Mouse (Mus musculus) ES-CJ7 (cell line): ENCODE measurements around the gene Ube2h.
"Not testable (repeated sequence)": the region's sequence is repeated elsewhere in the genome, so short reads cannot be mapped to it uniquely, and the experiment has no call there.

ENCODE experiments used
- DNase-seq: peaks from one replicate; pipeline ENCODE4 v3.0.0; 2011; ENCODE audit warnings: low read depth, low spot score

The Ube2h gene

DNA sequence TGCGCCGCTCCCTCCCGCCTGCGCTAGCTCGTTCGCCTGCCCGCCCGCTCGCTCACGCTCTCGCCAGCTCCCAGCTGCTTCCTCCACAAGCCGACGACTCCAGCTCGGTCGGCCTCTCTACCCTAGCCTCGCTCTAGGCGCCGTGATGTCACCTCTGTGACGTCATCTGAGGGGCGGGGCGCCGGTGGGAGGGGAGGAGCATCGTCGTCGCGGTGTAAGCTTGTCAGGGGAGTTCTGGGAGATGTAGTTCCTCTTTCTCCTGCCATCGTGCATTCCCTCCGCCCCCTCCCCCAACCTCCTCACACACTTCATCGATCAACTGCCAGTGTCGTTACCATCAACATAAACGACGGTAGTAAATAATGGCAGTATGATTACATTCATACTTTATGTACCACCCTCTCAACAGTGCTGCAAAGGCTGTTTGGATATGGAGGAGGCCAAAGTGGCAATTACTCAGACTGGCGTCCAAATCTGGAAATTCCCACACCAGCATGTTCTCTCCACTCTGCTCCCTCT is at the start of gene Ube2h:
Gene Ube2h (minus strand): TSS at position 141 of the 519 bp plus-strand sequence.
- peak; percentile 98 for DNase-seq

DNA sequence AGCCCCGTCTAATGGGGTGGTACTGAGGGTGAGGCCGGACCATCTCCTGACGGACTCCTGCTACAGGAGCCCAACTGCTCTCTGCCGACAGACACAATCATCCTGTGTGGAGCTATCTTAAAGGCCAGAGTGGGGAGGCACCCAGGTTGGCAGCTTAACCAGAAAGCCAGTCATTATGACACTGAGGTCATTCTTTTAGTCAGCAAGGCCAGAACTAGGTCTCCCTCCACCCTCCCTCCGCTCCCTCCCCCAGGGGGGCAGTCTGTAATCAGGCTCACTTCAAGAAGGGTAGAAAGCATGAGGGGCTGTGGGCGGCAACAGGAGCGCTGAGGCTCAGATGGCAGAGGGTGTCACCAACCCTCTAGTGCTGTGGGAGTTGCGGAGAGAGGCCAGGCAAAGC is 49.3 kb upstream of the Ube2h start:
- no peak for DNase-seq

GRCm38 (mm10) chr6:30352762-30353161 is 48.4 kb upstream of the Ube2h start:
- DNase-seq, result no peak

- no peak for DNase-seq
Measured at GRCm38 (mm10) chr6:30351290-30351689, 47.0 kb upstream of the Ube2h start.

DNA sequence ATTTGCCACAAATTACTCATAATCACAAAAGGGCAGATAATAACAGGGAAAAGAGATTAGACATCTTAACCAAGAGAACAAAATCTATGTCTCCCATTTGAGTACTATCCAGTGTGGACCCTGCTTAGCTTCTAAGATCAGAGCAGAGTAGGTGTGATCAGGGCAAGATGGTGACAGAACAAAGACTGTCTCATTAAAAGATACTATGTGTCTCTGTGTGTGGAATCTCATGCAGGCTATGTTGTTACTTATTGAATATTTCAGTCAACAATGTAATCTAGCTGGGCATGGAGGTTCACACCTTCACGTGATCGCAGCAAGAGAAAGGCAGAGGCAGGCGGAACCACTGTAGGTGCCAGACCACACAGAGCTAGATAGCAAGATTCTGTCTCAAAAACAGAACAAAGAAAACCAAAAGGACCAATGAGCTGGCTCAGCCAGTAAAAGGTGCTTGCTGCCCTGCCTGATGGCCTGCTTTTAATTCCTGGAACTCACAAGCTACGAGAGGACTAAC is 43.0 kb upstream of the Ube2h start:
- no peak for DNase-seq

- no peak for DNase-seq
Measured at GRCm38 (mm10) chr6:30346737-30347136, 42.4 kb upstream of the Ube2h start.

DNA sequence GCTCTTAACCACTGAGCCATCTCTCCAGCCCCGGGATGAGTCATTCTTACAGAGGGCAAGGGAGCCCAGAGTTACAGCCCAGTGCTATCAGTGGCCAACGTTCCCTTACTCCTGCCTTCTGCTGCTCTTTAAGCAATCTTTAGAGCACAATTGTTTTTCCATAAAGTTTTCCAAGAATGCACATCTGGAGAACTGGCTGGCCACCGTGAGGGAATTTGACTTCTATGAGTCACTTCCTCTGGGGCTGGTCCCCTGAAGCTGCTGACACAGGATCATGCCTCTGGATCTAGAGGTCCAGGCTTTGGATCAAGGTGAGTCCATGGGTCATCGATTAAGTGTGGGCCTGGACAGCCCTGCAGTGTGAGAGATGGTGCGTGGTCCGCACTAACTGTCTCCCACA is 39.7 kb upstream of the Ube2h start:
- no peak for DNase-seq

- no peak for DNase-seq
Measured at GRCm38 (mm10) chr6:30340231-30340873, 36.0 kb upstream of the Ube2h start.

DNA sequence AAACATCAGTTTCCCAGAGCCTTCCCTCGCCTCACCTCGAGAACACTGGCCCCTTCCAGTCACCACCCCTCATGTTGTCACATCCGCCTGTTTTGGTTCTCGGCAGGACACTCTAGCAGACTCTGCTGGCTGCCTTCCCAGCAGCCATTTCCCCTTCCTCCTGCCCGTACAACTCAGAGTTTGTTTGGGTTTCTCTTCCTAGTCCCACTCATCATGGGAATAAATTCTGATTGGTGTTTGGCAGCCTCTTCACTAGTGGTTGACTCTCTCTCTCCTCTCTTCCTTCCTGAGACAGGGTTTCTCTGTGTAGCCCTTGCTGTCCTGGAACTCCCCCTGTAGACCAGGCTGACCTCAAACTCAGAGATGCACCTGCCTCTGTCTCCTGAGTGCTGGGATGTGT is 32.6 kb upstream of the Ube2h start:
- no peak for DNase-seq

GRCm38 (mm10) chr6:30332262-30332661 is 27.9 kb upstream of the Ube2h start:
- no peak for DNase-seq

DNA sequence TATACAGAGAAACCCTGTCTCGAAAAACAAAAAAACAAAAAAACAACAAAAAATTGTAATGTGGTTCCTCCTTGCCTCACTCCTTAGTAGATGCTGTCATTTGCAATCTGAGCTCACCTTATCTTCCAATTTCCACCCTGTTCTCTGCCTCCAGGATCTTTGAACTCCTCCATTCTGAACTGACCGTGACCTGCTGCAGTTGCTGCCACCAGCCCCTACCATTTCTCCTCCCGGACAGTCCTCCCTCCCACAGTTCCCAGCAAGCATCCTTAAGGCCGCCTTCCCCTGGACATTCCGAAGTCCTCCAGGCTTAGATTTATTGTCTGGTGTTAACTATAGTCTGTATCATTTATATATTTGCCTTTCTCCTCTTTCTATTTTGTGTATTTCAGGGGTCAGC is 26.4 kb upstream of the Ube2h start:
- DNase-seq, result no peak

GRCm38 (mm10) chr6:30325932-30326501 is 21.7 kb upstream of the Ube2h start:
- DNase-seq, result no peak

DNA sequence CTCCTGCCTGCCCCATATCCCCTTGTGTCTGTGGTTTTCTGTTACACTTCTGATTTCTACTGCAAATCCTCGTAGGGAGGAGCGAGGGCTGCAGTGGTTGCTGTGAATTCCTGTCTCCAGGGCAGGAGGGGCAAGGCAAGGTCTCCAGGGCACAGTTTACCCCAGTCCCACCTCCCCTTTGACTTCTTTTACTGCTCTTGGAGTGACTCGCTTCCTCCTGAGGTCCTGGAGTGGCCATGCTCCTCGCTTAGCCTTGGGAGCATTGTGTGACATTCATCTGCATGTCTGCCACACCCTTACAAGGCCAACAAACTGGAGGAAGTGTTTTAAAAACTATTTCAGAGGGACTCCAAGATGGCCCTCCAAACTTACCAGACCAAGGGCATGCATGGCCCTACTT is 16.7 kb upstream of the Ube2h start:
- DNase-seq, result peak; percentile 81

- DNase-seq, result no peak
Measured at GRCm38 (mm10) chr6:30319216-30319615, 14.9 kb upstream of the Ube2h start.

- no peak for DNase-seq
Measured at GRCm38 (mm10) chr6:30312006-30312405, 7.7 kb upstream of the Ube2h start.

DNA sequence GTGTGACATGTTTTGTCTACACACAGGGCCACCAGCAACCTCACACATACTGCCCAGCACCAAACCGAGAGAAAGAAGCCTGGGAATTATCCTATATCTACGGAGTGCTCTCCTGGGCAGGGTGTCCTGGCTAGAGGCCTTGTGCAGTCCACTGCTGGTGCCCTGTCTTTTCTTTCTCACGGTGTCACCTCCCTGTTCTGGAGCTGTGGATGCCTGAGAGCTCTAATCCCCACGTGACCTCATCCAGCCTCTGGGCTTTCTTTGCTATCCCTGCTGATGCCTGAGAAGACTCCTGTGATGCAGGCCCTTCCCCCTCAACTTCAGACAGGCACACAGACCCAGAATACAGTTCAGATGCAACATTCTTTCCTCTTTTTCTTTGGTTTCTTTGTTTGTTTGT is 4.4 kb upstream of the Ube2h start:
- DNase-seq, result no peak

GRCm38 (mm10) chr6:30307691-30308090 is 3.4 kb upstream of the Ube2h start:
- no peak for DNase-seq

- not testable (repeated sequence) for DNase-seq
Measured at GRCm38 (mm10) chr6:30303771-30304398, 454 bp downstream of the Ube2h start.

DNA sequence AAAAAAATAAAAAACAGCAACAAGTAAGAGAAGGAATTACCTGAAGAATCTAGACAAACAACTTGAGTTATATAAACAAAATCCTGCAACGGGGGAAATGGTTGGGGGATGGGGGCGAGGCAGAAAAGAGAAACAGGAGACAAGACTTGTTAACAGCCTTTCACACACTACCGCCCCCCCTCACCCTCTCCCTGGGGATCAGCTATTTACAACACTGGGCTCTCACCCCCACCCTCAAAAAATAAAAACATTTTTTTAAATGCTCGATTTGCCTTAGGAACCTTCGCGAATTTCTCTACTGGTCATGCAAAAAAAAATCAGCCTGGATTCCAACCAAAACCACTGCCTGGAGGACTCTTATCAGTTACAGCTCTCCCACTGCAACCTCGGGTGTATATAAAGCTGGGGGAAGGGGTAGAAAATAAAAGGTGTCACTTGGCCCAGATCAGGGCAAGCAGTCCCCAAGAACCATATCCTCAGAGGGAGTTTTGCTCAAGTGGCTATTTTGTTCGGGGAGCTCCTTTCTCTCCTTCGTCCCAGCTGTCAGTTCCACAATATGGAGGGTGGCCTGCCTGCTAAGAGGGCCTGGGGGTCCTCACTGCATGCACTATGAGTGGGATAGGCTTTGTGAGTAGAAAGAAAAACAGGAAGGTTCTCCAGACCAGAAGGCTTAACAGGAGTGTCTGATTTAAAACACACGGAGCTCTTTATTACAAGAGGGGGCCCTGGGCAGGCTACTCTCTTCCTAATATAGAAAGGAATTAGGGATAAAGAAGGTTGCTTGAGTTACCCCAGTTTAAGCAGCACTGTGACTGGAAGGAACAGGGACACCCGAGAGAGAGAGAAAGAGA is 1.3 kb downstream of the Ube2h start:
- DNase-seq, result no peak

DNA sequence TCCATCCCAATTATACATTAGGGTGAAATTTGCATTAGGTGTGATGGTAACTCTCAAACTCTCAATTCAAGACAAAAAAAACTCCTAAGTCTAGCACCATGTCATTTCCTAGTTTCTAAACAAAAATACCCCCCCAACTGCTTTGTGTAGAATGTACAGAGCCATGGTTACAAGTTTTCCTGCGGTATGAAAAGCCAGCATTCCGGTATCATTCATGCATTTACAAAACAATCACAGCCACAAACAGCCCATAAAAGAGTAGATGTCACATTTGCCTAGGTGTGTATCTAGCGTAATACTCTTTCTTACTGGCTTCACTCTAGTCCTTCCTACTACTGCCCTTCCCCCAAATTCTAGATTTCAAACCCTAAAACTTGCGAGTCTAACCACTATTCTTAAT is 2.2 kb downstream of the Ube2h start:
- DNase-seq, result no peak

DNA sequence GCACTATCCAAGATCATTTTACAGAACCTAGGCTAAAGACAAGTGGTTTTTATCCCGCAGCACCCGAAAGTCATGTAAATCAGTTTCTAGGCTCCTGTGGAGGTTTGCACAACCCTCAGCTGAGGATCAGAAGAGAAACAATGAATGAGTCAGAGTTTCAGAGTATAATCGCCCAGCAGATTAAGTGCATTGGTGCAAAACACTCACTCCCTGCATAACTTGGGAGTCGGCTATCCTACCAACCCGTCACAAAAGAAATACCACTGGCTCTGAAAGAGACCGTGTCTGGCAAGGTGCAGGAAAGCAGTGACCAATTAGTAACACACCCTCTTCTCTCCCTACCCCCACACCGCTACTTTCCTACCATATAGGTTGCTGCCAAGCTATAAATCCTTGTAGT is 3.4 kb downstream of the Ube2h start:
- no peak for DNase-seq

DNA sequence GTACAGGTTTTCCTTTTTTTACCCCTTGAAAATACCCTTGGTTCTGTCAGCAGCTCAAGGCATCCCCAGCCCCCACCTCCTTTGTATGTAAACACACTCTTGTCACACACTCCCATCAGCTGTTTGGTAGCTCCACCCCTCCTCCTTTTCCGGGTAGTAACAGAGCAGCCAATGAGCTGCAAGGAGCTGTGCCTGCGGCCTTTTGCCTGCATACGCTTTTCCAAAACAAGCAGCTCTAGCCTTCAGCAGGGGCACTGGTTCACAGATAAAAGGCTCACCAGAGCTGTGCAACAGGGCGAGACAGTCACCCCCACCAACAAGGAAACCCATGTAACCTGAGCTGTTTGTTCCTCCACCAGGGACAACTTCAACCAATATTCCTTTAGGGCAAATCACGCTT is 4.0 kb downstream of the Ube2h start:
- DNase-seq, result peak; percentile 92
